Mouse (Mus musculus) G1E (cell line): ENCODE measurements around the gene Rabepk. TPM values are rescaled to one million over a fixed set of nuclear protein-coding genes. Genes with fewer than 3 reads are reported as not detected.

Source experiments
- ATAC-seq: 2 replicates; pipeline ENCODE4 v1.8.0; 2016; ENCODE audit warnings: mild to moderate bottlenecking; ENCODE audit not compliant: insufficient number of reproducible peaks, poor library complexity, low FRiP score, severe bottlenecking; ENCODE audit errors: extremely low read depth
- DNase-seq: peaks from one replicate; pipeline ENCODE4 v3.0.0; 2012; ENCODE audit warnings: low spot score
- H3K27me3 ChIP-seq: 2 replicates; pipeline ENCODE4 v1.6.1; 2012; ENCODE audit warnings: mild to moderate bottlenecking, low read length, inconsistent platforms; ENCODE audit not compliant: insufficient read depth
- H3K36me3 ChIP-seq: replicated peaks from 2 replicates; pipeline ENCODE3; 2012; ENCODE audit warnings: mild to moderate bottlenecking, inconsistent platforms
- H3K4me1 ChIP-seq: 2 replicates; pipeline ENCODE4 v1.6.1; 2012; ENCODE audit warnings: low read depth, low read length, inconsistent platforms, mixed read lengths; ENCODE audit not compliant: insufficient read depth
- H3K4me3 ChIP-seq: 2 replicates; pipeline ENCODE4 v1.5.1; 2012; ENCODE audit warnings: low read depth, mild to moderate bottlenecking, inconsistent platforms, low read length, moderate library complexity, mixed read lengths
- H3K9me3 ChIP-seq: replicated peaks from 2 replicates; pipeline ENCODE4 v1.6.1; 2012; ENCODE audit warnings: inconsistent platforms
- CTCF ChIP-seq: IDR thresholded peaks from 2 replicates; pipeline ENCODE4 v1.5.1; 2012; ENCODE audit warnings: low read depth, low read length, inconsistent platforms, mixed read lengths
- GATA1 ChIP-seq: IDR thresholded peaks from 2 replicates; pipeline ENCODE4 v1.6.1; 2012; ENCODE audit warnings: borderline replicate concordance, low read length, inconsistent platforms, mixed read lengths
- GATA2 ChIP-seq: IDR thresholded peaks from 2 replicates; pipeline ENCODE4 v1.6.1; 2012; ENCODE audit warnings: low read depth, low read length, inconsistent platforms, borderline replicate concordance
- POLR2AphosphoS5 ChIP-seq: IDR thresholded peaks from 2 replicates; pipeline ENCODE4 v1.6.1; 2012; ENCODE audit warnings: low read depth, low read length, inconsistent platforms; ENCODE audit not compliant: insufficient replicate concordance
- TAL1 ChIP-seq: conservative IDR thresholded peaks from 2 replicates; pipeline ENCODE4 v1.6.1; 2012; ENCODE audit warnings: low read depth, low read length, inconsistent platforms, mixed read lengths
- polyA plus RNA-seq: library from polyadenylated mRNA; stranded (reverse); fragments of >175 nt; gene quantifications from 2 replicates; pipeline ENCODE4 v1.2.3, GENCODE M21; 2012
- total RNA-seq, 2 experiments: library from RNA; stranded (forward) in 1 of 2; stranded (reverse) in 1 of 2; fragments of 200-1000 nt in 1 of 2; fragments of >200 nt in 1 of 2; fragmentation: Nextera tagmentation in 1 of 2; gene quantifications; 2 replicates each; pipeline ENCODE4 v1.2.3; 2014 to 2017

Gene Rabepk
- total and polyA plus RNA-seq, 3 experiments = 11.6 to 31.8 (median 21.1) TPM

GRCm38 (mm10) chr2:34741390-34742159 is 58.1 kb downstream of the Rabepk start:
- Histone ChIP-seq H3K27me3 (no peaks in the 10 kb centered on the region), H3K9me3 (no peaks in the 10 kb centered on the region), H3K36me3 (peaks cover 53% of the 10 kb centered on the region), H3K4me1 (peaks cover 42% of the 10 kb centered on the region), H3K4me3 (no peak overlapping the region)
- no peak for ATAC-seq
- no peak for TF ChIP-seq GATA2
- no peak for TF ChIP-seq GATA1
- no peak for TF ChIP-seq POLR2AphosphoS5
- TF ChIP-seq CTCF = no peak
- no peak for TF ChIP-seq TAL1
- no peak for DNase-seq

- no peak for ATAC-seq
- Histone ChIP-seq H3K4me3 (no peak overlapping the region), H3K36me3 (peaks cover 52% of the 10 kb centered on the region), H3K27me3 (no peaks in the 10 kb centered on the region), H3K9me3 (no peaks in the 10 kb centered on the region), H3K4me1 (peaks cover 37% of the 10 kb centered on the region)
- no peak for TF ChIP-seq CTCF
- no peak for TF ChIP-seq POLR2AphosphoS5
- no peak for TF ChIP-seq TAL1
- no peak for TF ChIP-seq GATA1
- no peak for TF ChIP-seq GATA2
- DNase-seq = no peak
These were observed 59.9 kb downstream of the Rabepk start for GRCm38 (mm10) chr2:34739684-34740391.

- Histone ChIP-seq H3K4me1 (peaks cover 34% of the 10 kb centered on the region), H3K9me3 (no peaks in the 10 kb centered on the region), H3K27me3 (no peaks in the 10 kb centered on the region), H3K4me3 (no peak overlapping the region), H3K36me3 (peaks cover 49% of the 10 kb centered on the region)
- ATAC-seq (no peak), DNase-seq (no peak)
- TF ChIP-seq GATA1 = no peak
- TF ChIP-seq GATA2 = no peak
These were observed 61.8 kb downstream of the Rabepk start for GRCm38 (mm10) chr2:34737911-34738310.

GRCm38 (mm10) chr2:34736626-34737025 is 63.1 kb downstream of the Rabepk start:
- TF ChIP-seq GATA2 (no peak), POLR2AphosphoS5 (no peak), TAL1 (no peak), GATA1 (no peak), CTCF (no peak)
- no peak overlapping the region for H3K4me3 ChIP-seq
- H3K36me3 ChIP-seq = peaks cover 42% of the 10 kb centered on the region
- H3K4me1 ChIP-seq = peaks cover 22% of the 10 kb centered on the region
- ATAC-seq = no peak
- H3K9me3 ChIP-seq = no peaks in the 10 kb centered on the region
- DNase-seq = no peak
- no peaks in the 10 kb centered on the region for H3K27me3 ChIP-seq

Other genes starting within 250 kb of the Rabepk start
- gene Gapvd1, start 44.7 kb downstream of the Rabepk start, total RNA-seq (2014; fragmentation: Nextera tagmentation) = 89.2 and 102 TPM in 2 replicates
- 83.0 and 95.0 TPM in 2 replicates for gene Gapvd1, start 44.7 kb downstream of the Rabepk start, total RNA-seq (2017)
- 16.6 and 23.5 TPM in 2 replicates for gene Gapvd1, start 44.7 kb downstream of the Rabepk start, polyA plus RNA-seq
- 117 and 127 TPM in 2 replicates for gene Hspa5, start 27.9 kb downstream of the Rabepk start, total RNA-seq (2014; fragmentation: Nextera tagmentation)
- 337 and 367 TPM in 2 replicates for gene Hspa5, start 27.9 kb downstream of the Rabepk start, total RNA-seq (2017)
- 48.4 and 59.2 TPM in 2 replicates for gene Hspa5, start 27.9 kb downstream of the Rabepk start, polyA plus RNA-seq
- 60.0 and 74.7 TPM in 2 replicates for gene Fbxw2, start 26.4 kb upstream of the Rabepk start, total RNA-seq (2014; fragmentation: Nextera tagmentation)
- gene Fbxw2, start 26.4 kb upstream of the Rabepk start, total RNA-seq (2017) = 99.5 and 104 TPM in 2 replicates
- 22.7 and 26.1 TPM in 2 replicates for gene Fbxw2, start 26.4 kb upstream of the Rabepk start, polyA plus RNA-seq
- gene Gm34653, start 33.1 kb upstream of the Rabepk start, total RNA-seq (2014; fragmentation: Nextera tagmentation) = 0.58 TPM in 1 of 2 replicates, not detected in the other
- 0.38 and 0.46 TPM in 2 replicates for gene Gm34653, start 33.1 kb upstream of the Rabepk start, total RNA-seq (2017)
- gene Gm34653, start 33.1 kb upstream of the Rabepk start, polyA plus RNA-seq = not detected in 2 replicates
- not detected in 2 replicates for gene Cutal, start 74.5 kb upstream of the Rabepk start, total RNA-seq (2014; fragmentation: Nextera tagmentation)
- 0.06 TPM in 1 of 2 replicates, not detected in the other for gene Cutal, start 74.5 kb upstream of the Rabepk start, total RNA-seq (2017)
- gene Cutal, start 74.5 kb upstream of the Rabepk start, polyA plus RNA-seq = 0.02 TPM in 1 of 2 replicates, not detected in the other
- gene Psmd5, start 75.1 kb upstream of the Rabepk start, total RNA-seq (2014; fragmentation: Nextera tagmentation) = 76.4 and 77.9 TPM in 2 replicates
- gene Psmd5, start 75.1 kb upstream of the Rabepk start, total RNA-seq (2017) = 44.7 and 49.3 TPM in 2 replicates
- gene Psmd5, start 75.1 kb upstream of the Rabepk start, polyA plus RNA-seq = 12.0 and 13.4 TPM in 2 replicates
- not detected in 2 replicates for gene Phf19, start 114.1 kb upstream of the Rabepk start, total RNA-seq (2014; fragmentation: Nextera tagmentation)
- 0.52 and 0.66 TPM in 2 replicates for gene Phf19, start 114.1 kb upstream of the Rabepk start, total RNA-seq (2017)
- 0.01 and 0.02 TPM in 2 replicates for gene Phf19, start 114.1 kb upstream of the Rabepk start, polyA plus RNA-seq
- not detected in 2 replicates for gene Traf1, start 161.9 kb upstream of the Rabepk start, total RNA-seq (2014; fragmentation: Nextera tagmentation)
- gene Traf1, start 161.9 kb upstream of the Rabepk start, total RNA-seq (2017) = 0.12 and 0.27 TPM in 2 replicates
- not detected in 2 replicates for gene Traf1, start 161.9 kb upstream of the Rabepk start, polyA plus RNA-seq